Mouse (Mus musculus) small intestine, adult 2 months (tissue): ENCODE measurements at regions not wholly inside any gene's neighbourhood (a gene's known extent, or its start where the extent isn't known, plus 50 kb on each side); places are given as distances from the start of the nearest gene placed in this dataset.
"Not testable (repeated sequence)": the region's sequence is repeated elsewhere in the genome, so short reads cannot be mapped to it uniquely, and the experiment has no call there.

Source experiments
- CTCF ChIP-seq: fragments of 200-500 bp; IDR thresholded peaks from 2 replicates; pipeline ENCODE4 v1.5.1; 2012; ENCODE audit warnings: low read depth, mild to moderate bottlenecking, control low read depth, inconsistent platforms, low read length, moderate library complexity, mixed read lengths; ENCODE audit not compliant: insufficient replicate concordance, insufficient read length; ENCODE audit errors: extremely low read depth
- POLR2A ChIP-seq: fragments of 200-500 bp; IDR thresholded peaks from 2 replicates; pipeline ENCODE4 v1.6.1; 2012; ENCODE audit warnings: low read depth, mild to moderate bottlenecking, control low read depth, inconsistent platforms, low read length, moderate library complexity

- not testable (repeated sequence) for TF ChIP-seq CTCF, POLR2A
Measured at GRCm38 (mm10) chr14:14478159-14478558, 77.1 kb downstream of the Olfr721-ps1 start.
